Mouse (Mus musculus) urinary bladder, adult 2 months (tissue): ENCODE results near the gene Smyd5. TPM values are rescaled to one million over a fixed set of nuclear protein-coding genes. Genes with fewer than 3 reads are reported as not detected.

Experiments
- DNase-seq: peaks from one replicate; pipeline ENCODE4 v3.0.0; 2022; ENCODE audit warnings: low spot score
- polyA plus RNA-seq: library from polyadenylated mRNA; depleted of rRNA; stranded (reverse); fragments of >200 nt; gene quantifications from 2 replicates; pipeline ENCODE4 v1.2.3, GENCODE M21; 2012; rRNA removed

The Smyd5 gene
- polyA plus RNA-seq, result 20.6 and 28.0 TPM in 2 replicates

- peak; percentile 73 for DNase-seq
These were observed at the start of gene Smyd5 for GRCm38 (mm10) chr6:85431842-85432431. TSS of gene Smyd5 (plus strand) at chr6:85431989.

GRCm38 (mm10) chr6:85382791-85383190, 49.0 kb upstream of the Smyd5 start:
- no peak for DNase-seq

GRCm38 (mm10) chr6:85388608-85389007, 43.2 kb upstream of the Smyd5 start:
- DNase-seq, result no peak

GRCm38 (mm10) chr6:85391803-85392202, 40.0 kb upstream of the Smyd5 start:
- DNase-seq, result peak; percentile 41

- DNase-seq, result no peak
These were observed 36.4 kb upstream of the Smyd5 start for GRCm38 (mm10) chr6:85395360-85395759.

- no peak for DNase-seq
These were observed 34.6 kb upstream of the Smyd5 start for GRCm38 (mm10) chr6:85397165-85397564.

- DNase-seq, result no peak
These were observed 32.1 kb upstream of the Smyd5 start for GRCm38 (mm10) chr6:85399715-85400114.

- DNase-seq, result no peak
These were observed 29.2 kb upstream of the Smyd5 start for GRCm38 (mm10) chr6:85402613-85403012.

- no peak for DNase-seq
These were observed 28.8 kb upstream of the Smyd5 start for GRCm38 (mm10) chr6:85403039-85403438.

- DNase-seq, result no peak
These were observed 22.8 kb upstream of the Smyd5 start for GRCm38 (mm10) chr6:85409003-85409402.

GRCm38 (mm10) chr6:85410771-85411273, 21.0 kb upstream of the Smyd5 start:
- no peak for DNase-seq

- DNase-seq, result no peak
These were observed 16.0 kb upstream of the Smyd5 start for GRCm38 (mm10) chr6:85415829-85416228.

- no peak for DNase-seq
These were observed 12.6 kb upstream of the Smyd5 start for GRCm38 (mm10) chr6:85419150-85419549.

- DNase-seq, result no peak
These were observed 7.9 kb upstream of the Smyd5 start, which contains the start of gene Noto for GRCm38 (mm10) chr6:85423836-85424379. TSS of gene Noto (plus strand) at chr6:85423886.

- no peak for DNase-seq
These were observed 431 bp upstream of the Smyd5 start for GRCm38 (mm10) chr6:85431274-85431841.

GRCm38 (mm10) chr6:85433865-85434264, 2.1 kb downstream of the Smyd5 start:
- no peak for DNase-seq

GRCm38 (mm10) chr6:85436204-85436603, 4.4 kb downstream of the Smyd5 start:
- DNase-seq, result no peak

- no peak for DNase-seq
These were observed 4.8 kb downstream of the Smyd5 start for GRCm38 (mm10) chr6:85436631-85437030.

GRCm38 (mm10) chr6:85441142-85441541, 9.4 kb downstream of the Smyd5 start:
- DNase-seq, result no peak

- DNase-seq, result no peak
These were observed 11.9 kb downstream of the Smyd5 start for GRCm38 (mm10) chr6:85443488-85444233.

- no peak for DNase-seq
These were observed 12.6 kb downstream of the Smyd5 start for GRCm38 (mm10) chr6:85444266-85444965.

- DNase-seq, result no peak
These were observed 13.5 kb downstream of the Smyd5 start for GRCm38 (mm10) chr6:85445286-85445685.
